Mouse (Mus musculus) stomach, postnatal 0 days (tissue): ENCODE measurements around the gene Ftl1. TPM values are rescaled to one million over a fixed set of nuclear protein-coding genes. Genes with fewer than 3 reads are reported as not detected.

ENCODE experiments used
- ATAC-seq: fragments of 200-750 bp; cut with Nextera tagmentation; 2 replicates; pipeline ENCODE4 v1.8.0; 2017; ENCODE audit not compliant: low FRiP score, low TSS enrichment
- DNase-seq: peaks from one replicate; pipeline ENCODE4 v3.0.0-alpha.2; 2016; ENCODE audit warnings: low spot score
- H3K27ac ChIP-seq: fragments of 300-500 bp; sonication (generic); replicated peaks from 2 replicates; pipeline ENCODE4 v1.5.1; 2014; ENCODE audit warnings: mild to moderate bottlenecking, control low read depth
- H3K27me3 ChIP-seq: fragments of 300-500 bp; sonication (generic); 2 replicates; pipeline ENCODE4 v1.6.1; 2014; ENCODE audit warnings: low read length; ENCODE audit not compliant: control insufficient read depth, insufficient read depth
- H3K36me3 ChIP-seq: fragments of 300-500 bp; sonication (generic); 2 replicates; pipeline ENCODE4 v1.6.1; 2014; ENCODE audit warnings: low read length, mixed read lengths; ENCODE audit not compliant: control insufficient read depth, insufficient read depth
- H3K4me1 ChIP-seq: fragments of 300-500 bp; sonication (generic); replicated peaks from 2 replicates; pipeline ENCODE4 v1.6.1; 2014; ENCODE audit warnings: antibody characterized with exemption; ENCODE audit not compliant: control insufficient read depth, insufficient read depth
- H3K4me2 ChIP-seq: fragments of 300-500 bp; sonication (generic); replicated peaks from 2 replicates; pipeline ENCODE4 v1.6.1; 2014; ENCODE audit warnings: low read depth, mild to moderate bottlenecking, control low read depth, moderate library complexity
- H3K4me3 ChIP-seq: fragments of 300-500 bp; sonication (generic); 2 replicates; pipeline ENCODE4 v1.5.1; 2014; ENCODE audit warnings: low read depth, low read length, control low read depth
- H3K9ac ChIP-seq: fragments of 300-500 bp; sonication (generic); 2 replicates; pipeline ENCODE4 v1.6.1; 2014; ENCODE audit warnings: mild to moderate bottlenecking, low read length, control low read depth, mixed read lengths
- H3K9me3 ChIP-seq: fragments of 300-500 bp; sonication (generic); 2 replicates; pipeline ENCODE4 v1.6.1; 2016; ENCODE audit warnings: low read length; ENCODE audit not compliant: control insufficient read depth
- CTCF ChIP-seq: IDR thresholded peaks from 2 replicates; pipeline ENCODE4 v1.5.1; 2016; ENCODE audit warnings: antibody characterized with exemption, low read depth, mild to moderate bottlenecking, moderate library complexity
- EP300 ChIP-seq: optimal IDR thresholded peaks from 2 replicates; pipeline ENCODE3; 2016; ENCODE audit warnings: antibody characterized with exemption
- WGBS: fragments of 180-500 bp; shearing (Covaris S2); extraction: QIAGEN DNeasy Blood & Tissue Kit; methylation state at CpG from one replicate; pipeline ENCODE4 v1.1.7; 2014; 5-methylcytosine and 5-hydroxymethylcytosine counted together
- polyA plus RNA-seq: library from polyadenylated mRNA; unstranded; fragments of >200 nt; fragmentation: Nextera tagmentation; extraction: Ambion mirVana; gene quantifications from 2 replicates; pipeline ENCODE4 v1.2.1, GENCODE M21; 2015

The Ftl1 gene
- polyA plus RNA-seq, 1 experiment from 2014 or later = 3,760 TPM

- no peak for TF ChIP-seq EP300
- no peak for TF ChIP-seq CTCF
- H3K9ac ChIP-seq = no peak overlapping the region
- no peak overlapping the region for H3K4me3 ChIP-seq
- H3K27me3 ChIP-seq = no peaks in the 10 kb centered on the region
- DNase-seq (no peak), ATAC-seq (no peak)
- H3K27ac ChIP-seq = no peak overlapping the region
- H3K4me2 ChIP-seq = no peak overlapping the region
- H3K9me3 ChIP-seq = no peaks in the 10 kb centered on the region
- H3K4me1 ChIP-seq = no peaks in the 10 kb centered on the region
- WGBS = 92% methylated on average over 14 of the region's 14 CpGs
- peaks cover 27% of the 10 kb centered on the region for H3K36me3 ChIP-seq
These were observed 38.5 kb downstream of the Ftl1 start for GRCm38 (mm10) chr7:45421194-45421593.

GRCm38 (mm10) chr7:45420615-45420919, 39.1 kb downstream of the Ftl1 start, which contains the start of gene Lhb:
Lhb (plus strand) TSS chr7:45420820.
- 52% methylated on average over 6 of the region's 6 CpGs for WGBS

DNA sequence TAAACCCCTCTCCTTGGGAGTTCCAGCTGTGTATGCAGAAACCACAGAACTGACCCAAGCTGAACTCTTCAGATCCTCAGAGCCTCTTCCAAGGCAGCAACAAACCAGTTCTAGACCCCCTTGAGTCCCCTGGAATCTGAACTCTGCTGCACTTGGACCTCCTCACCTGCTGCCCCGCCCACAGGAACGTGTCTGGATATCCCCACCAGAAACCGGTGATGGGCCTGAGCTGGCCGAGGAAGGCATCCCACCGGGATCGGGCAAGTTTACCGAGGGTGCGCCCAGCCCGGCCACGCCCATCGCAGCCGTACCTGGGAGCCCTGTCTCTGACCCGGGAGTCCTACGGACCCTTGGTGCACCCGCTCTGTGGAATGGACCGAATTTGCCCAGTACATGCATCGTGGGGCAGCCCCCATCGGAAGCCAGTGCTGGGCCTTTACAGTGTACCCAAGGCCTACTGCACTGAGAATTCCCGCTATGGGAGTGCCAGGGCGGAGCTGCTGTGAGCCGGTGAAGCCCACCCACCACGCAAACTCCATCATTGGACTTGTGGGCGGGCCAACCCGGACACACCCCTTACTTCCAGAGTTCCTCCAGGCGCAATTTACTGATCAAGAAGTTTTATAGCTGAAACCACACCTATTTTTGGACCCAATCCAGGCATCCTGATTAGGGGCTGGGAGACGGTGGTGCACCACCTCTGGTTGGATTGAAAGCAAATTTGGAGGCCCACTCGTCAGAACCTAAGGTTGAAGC, 39.6 kb downstream of the Ftl1 start:
- Histone ChIP-seq H3K9ac (no peak overlapping the region), H3K4me1 (no peaks in the 10 kb centered on the region), H3K27me3 (no peaks in the 10 kb centered on the region), H3K9me3 (no peaks in the 10 kb centered on the region), H3K27ac (no peak overlapping the region), H3K4me2 (no peak overlapping the region), H3K36me3 (peaks cover 26% of the 10 kb centered on the region), H3K4me3 (no peak overlapping the region)
- peak; percentile 35 for DNase-seq
- WGBS = 16% methylated on average over 26 of the region's 27 CpGs
- no peak for TF ChIP-seq EP300
- no peak for TF ChIP-seq CTCF
- no peak for ATAC-seq

More at GRCm38 (mm10) chr7:45420615-45420919, 39.1 kb downstream of the Ftl1 start, which contains the start of gene Lhb:
- Histone ChIP-seq H3K4me1 (no peaks in the 10 kb centered on the region), H3K4me3 (no peak within 1 kb of the TSS), H3K4me2 (no peak within 1 kb of the TSS), H3K27me3 (no peaks in the 10 kb centered on the region), H3K36me3 (peaks cover 27% of the 10 kb centered on the region), H3K9me3 (no peaks in the 10 kb centered on the region), H3K9ac (no peak within 1 kb of the TSS), H3K27ac (no peak within 1 kb of the TSS)
- no peak for DNase-seq
- TF ChIP-seq EP300 = no peak
- TF ChIP-seq CTCF = no peak
- ATAC-seq = no peak

DNA sequence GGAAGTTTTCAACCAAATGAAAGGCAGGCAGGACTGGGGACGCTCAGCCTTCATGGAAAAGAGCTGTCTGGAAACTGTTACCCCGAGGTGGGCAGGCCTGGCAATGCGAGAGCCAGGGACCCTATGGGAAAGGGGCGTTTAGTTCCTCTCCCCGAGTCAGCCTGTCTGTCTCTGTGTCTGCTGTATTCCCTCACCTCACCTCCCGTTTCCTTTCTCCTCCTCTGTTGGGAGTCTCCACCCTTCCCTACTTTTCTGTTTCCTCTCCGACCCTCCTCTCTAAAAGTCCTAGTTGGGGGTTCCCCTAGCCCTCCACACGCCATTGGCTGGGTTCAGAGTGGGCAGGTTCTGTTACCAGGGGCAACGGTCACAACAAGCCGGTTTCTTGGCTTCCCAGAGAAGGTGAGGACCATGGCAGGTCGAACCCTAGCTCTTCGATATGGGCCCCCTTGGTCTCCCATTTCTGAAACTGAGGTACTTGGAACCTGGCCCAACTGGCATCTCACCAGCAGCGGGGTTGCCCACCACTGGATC, 41.7 kb downstream of the Ftl1 start:
- Histone ChIP-seq H3K9me3 (no peaks in the 10 kb centered on the region), H3K4me3 (no peak overlapping the region), H3K27me3 (no peaks in the 10 kb centered on the region), H3K36me3 (peaks cover 15% of the 10 kb centered on the region), H3K27ac (no peak overlapping the region), H3K4me2 (no peak overlapping the region), H3K9ac (no peak overlapping the region), H3K4me1 (no peaks in the 10 kb centered on the region)
- no peak for TF ChIP-seq CTCF
- TF ChIP-seq EP300 = no peak
- WGBS = 7% methylated on average over 13 of the region's 13 CpGs
- ATAC-seq (no peak), DNase-seq (no peak)

DNA sequence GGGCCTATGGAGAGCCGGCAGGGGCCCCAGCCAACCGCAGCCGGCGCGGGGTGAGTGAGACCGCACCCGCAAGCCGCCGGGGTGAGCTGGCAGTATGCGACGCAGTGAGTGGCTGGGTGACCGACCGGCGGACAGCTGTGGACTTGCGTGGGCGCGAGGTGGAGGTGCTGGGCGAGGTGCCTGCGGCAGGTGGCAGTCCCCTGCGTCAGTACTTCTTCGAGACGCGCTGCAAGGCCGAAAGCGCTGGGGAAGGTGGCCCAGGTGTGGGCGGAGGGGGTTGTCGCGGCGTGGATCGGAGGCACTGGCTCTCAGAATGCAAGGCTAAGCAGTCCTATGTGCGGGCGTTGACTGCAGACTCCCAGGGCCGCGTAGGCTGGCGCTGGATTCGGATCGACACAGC, 44.0 kb downstream of the Ftl1 start:
- 0 out of 2 replicates have a peak overlapping the region, but pooled peaks have one; percentile 6 for H3K4me3 ChIP-seq

DNA sequence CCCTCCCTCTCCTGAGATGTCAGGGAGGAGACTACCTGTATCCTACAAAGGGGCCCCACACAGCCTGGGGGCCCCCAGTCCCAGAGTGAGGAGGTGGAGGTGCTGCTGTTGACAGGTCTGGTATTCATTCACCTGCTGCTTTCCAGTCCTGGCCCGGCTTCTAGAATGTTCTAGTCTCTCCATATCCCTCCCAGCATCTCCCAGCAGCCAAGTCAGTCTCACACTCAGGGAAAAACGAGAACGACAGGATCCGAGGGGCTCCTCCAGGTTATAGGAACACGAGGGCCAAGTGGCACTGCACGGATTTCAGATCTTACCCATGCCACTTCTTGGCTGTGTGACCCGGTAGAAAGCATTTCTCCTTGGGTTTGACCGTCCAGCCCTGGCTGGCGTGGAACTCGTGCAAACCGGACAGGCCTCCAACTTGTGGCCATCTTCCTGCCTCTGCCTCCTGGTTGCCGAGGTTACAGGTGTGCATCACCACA, 44.9 kb downstream of the Ftl1 start:
- Histone ChIP-seq H3K9me3 (no peaks in the 10 kb centered on the region), H3K27ac (no peak overlapping the region), H3K4me2 (no peak overlapping the region), H3K4me3 (no peak overlapping the region), H3K36me3 (no peaks in the 10 kb centered on the region), H3K9ac (no peak overlapping the region), H3K4me1 (no peaks in the 10 kb centered on the region), H3K27me3 (no peaks in the 10 kb centered on the region)
- ATAC-seq (no peak), DNase-seq (no peak)
- WGBS = 57% methylated on average over 12 of the region's 12 CpGs
- TF ChIP-seq CTCF = no peak
- TF ChIP-seq EP300 = no peak

More for the DNA sequence above, 44.0 kb downstream of the Ftl1 start:
- Histone ChIP-seq H3K4me2 (peak overlapping the region; percentile 29), H3K9me3 (no peaks in the 10 kb centered on the region), H3K4me1 (no peaks in the 10 kb centered on the region), H3K27ac (no peak overlapping the region), H3K27me3 (no peaks in the 10 kb centered on the region), H3K9ac (no peak overlapping the region), H3K36me3 (no peaks in the 10 kb centered on the region)
- TF ChIP-seq CTCF (no peak), EP300 (no peak)
- 26% methylated on average over 37 of the region's 37 CpGs for WGBS
- ATAC-seq = no peak
- peak; percentile 56 for DNase-seq
